Mouse (Mus musculus): ENCODE measurements around the gene Slc6a5.

- TF ChIP-seq POLR2A (IDR thresholded peaks at IDR 0.05; ENCODE audit: low read depth, low read length) (no peak), CTCF (IDR thresholded peaks at IDR 0.05; ENCODE audit: borderline replicate concordance, insufficient read depth, low read length) (no peak)
Observed at GRCm38 (mm10) chr7:49946691-49947090, 36.7 kb downstream of the Slc6a5 start.

Data from embryonic fibroblast, embryonic 13.5 days (primary cell).